Mouse (Mus musculus) intestine, postnatal 0 days (tissue): Measurements from ENCODE around the gene Ubap2. TPM values are rescaled to one million over a fixed set of nuclear protein-coding genes. Genes with fewer than 3 reads are reported as not detected.
A peak's percentile ranks its signal among the peaks of the same experiment; 100 is the strongest.

Experiments
- ATAC-seq: fragments of 200-750 bp; cut with Nextera tagmentation; 2 replicates; pipeline ENCODE4 v1.8.0; 2017; ENCODE audit warnings: mild to moderate bottlenecking, moderate TSS enrichment, moderate library complexity
- H3K27ac ChIP-seq: fragments of 300-500 bp; sonication (generic); 2 replicates; pipeline ENCODE4 v1.5.1; 2014; ENCODE audit warnings: mild to moderate bottlenecking, low read depth, low read length, moderate library complexity
- H3K27me3 ChIP-seq: fragments of 300-500 bp; sonication (generic); replicated peaks from 2 replicates; pipeline ENCODE4 v1.6.1; 2014; ENCODE audit warnings: low read length, mixed read lengths; ENCODE audit not compliant: control insufficient read depth, insufficient read depth
- H3K36me3 ChIP-seq: fragments of 300-500 bp; sonication (generic); 2 replicates; pipeline ENCODE4 v1.6.1; 2014; ENCODE audit warnings: mild to moderate bottlenecking, moderate library complexity; ENCODE audit not compliant: control insufficient read depth, insufficient read depth
- H3K4me1 ChIP-seq: fragments of 300-500 bp; sonication (generic); replicated peaks from 2 replicates; pipeline ENCODE4 v1.6.1; 2014; ENCODE audit warnings: antibody characterized with exemption, low read length, mixed read lengths; ENCODE audit not compliant: control insufficient read depth, insufficient read depth
- H3K4me2 ChIP-seq: fragments of 300-500 bp; sonication (generic); replicated peaks from 2 replicates; pipeline ENCODE4 v1.6.1; 2014; ENCODE audit warnings: low read depth, mild to moderate bottlenecking, moderate library complexity
- H3K4me3 ChIP-seq: fragments of 300-500 bp; sonication (generic); 2 replicates; pipeline ENCODE4 v1.5.1; 2014; ENCODE audit warnings: low read depth, low read length
- H3K9ac ChIP-seq: fragments of 300-500 bp; sonication (generic); 2 replicates; pipeline ENCODE4 v1.6.1; 2014; ENCODE audit warnings: mild to moderate bottlenecking, low read depth, low read length
- H3K9me3 ChIP-seq: fragments of 300-500 bp; sonication (generic); 2 replicates; pipeline ENCODE4 v1.6.1; 2016; ENCODE audit warnings: mixed run types; ENCODE audit not compliant: control insufficient read depth
- CTCF ChIP-seq: sonication (generic); IDR thresholded peaks from 2 replicates; pipeline ENCODE4 v1.5.1; 2016; ENCODE audit warnings: low read depth, mild to moderate bottlenecking, control low read depth, antibody characterized with exemption, moderate library complexity
- WGBS: fragments of 180-500 bp; shearing (Covaris S2); extraction: QIAGEN DNeasy Blood & Tissue Kit; methylation state at CpG from one replicate; pipeline ENCODE4 v1.1.7; 2014; 5-methylcytosine and 5-hydroxymethylcytosine counted together
- polyA plus RNA-seq: library from polyadenylated mRNA; unstranded; fragments of >200 nt; fragmentation: Nextera tagmentation; extraction: Ambion mirVana; gene quantifications from 2 replicates; pipeline ENCODE4 v1.2.1, GENCODE M21; 2015

Ubap2 gene
- polyA plus RNA-seq, 1 experiment from 2014 or later, result 15.3 TPM

DNA sequence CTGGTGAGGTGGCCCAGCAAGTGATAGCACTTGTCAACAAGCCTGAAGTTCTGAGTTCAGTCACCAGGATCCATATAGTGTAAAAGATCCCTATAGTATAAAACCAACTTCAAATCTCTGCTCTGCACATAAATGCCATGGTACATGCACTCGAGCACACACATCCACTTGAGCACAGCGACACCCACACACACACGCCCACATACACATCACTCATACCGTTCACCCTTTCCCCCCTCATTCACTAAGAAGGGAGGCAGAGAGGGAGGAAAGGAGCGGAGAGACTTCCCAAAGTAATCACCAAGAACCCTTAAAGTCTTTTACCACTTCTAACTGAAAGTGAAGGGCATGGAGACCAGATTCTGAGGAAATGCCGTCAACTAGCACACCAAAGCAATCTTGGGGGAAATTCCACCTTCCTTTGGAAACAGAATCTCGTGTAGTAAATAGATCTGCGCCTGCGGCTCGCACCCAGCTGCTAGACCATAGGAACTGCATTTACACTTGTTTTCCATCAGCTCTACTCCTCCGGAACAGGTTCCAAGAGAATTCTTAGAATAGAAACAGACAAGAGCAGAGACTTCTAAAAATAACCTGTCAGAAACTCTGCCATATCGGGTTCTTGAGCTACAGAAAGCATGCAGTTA, 19.3 kb downstream of the Ubap2 start:
- H3K4me2 ChIP-seq, result no peak overlapping the region
- no peak overlapping the region for H3K9ac ChIP-seq
- no peaks in the 10 kb centered on the region for H3K27me3 ChIP-seq
- no peak overlapping the region for H3K27ac ChIP-seq
- no peak for TF ChIP-seq CTCF
- peaks cover 7% of the 10 kb centered on the region; the same call in 1 of the 2 replicates for H3K36me3 ChIP-seq
- no peaks in the 10 kb centered on the region for H3K9me3 ChIP-seq
- no peak for ATAC-seq
- H3K4me1 ChIP-seq, result no peaks in the 10 kb centered on the region
- no peak overlapping the region for H3K4me3 ChIP-seq
- 83% methylated on average over 12 of the region's 12 CpGs for WGBS

DNA sequence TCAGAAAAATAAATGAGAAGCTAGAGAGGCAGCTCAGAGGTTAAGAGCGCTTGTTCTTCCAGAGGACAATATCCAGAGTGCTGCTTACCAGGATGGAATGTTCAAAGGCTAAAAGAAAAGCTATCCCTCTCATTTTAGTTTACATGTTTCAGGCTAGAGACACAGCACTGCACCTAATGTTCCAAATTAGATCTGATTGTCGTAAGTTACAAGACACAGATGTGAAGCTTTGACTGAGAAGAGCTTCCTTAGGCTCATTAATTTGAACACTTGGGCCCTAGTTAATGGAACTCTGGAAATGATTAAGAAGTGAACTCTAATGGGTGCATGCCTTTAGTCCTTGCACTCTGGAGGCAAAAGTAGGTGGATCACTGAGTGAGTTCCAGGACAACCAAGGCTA, 21.2 kb downstream of the Ubap2 start:
- no peaks in the 10 kb centered on the region for H3K27me3 ChIP-seq
- 79% methylated on average over 2 of the region's 2 CpGs for WGBS
- H3K9me3 ChIP-seq, result no peaks in the 10 kb centered on the region
- no peaks in the 10 kb centered on the region for H3K4me1 ChIP-seq
- no peak for TF ChIP-seq CTCF
- no peak overlapping the region for H3K9ac ChIP-seq
- H3K27ac ChIP-seq, result no peak overlapping the region
- no peak overlapping the region for H3K4me2 ChIP-seq
- H3K4me3 ChIP-seq, result no peak overlapping the region
- H3K36me3 ChIP-seq, result peaks cover 20% of the 10 kb centered on the region
- ATAC-seq, result no peak

DNA sequence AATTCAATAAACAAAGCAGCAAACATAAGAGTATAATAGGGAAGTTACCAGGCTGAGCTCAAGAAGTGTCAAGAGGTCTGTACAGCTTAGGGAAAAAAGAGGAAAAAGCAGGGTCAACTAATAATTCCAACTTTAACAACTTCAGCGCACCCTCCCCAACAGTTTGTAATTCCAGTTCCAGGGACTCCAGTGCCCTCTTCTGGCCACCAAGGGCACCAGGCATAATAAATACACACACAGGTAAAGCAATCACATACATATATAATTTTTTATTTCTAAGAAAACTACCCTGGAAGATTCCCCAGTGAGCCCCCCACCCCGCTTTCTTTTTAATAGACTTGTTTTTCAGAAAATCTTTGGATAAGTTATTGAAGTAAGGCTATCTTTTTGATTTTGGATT, 29.5 kb downstream of the Ubap2 start:
- Histone ChIP-seq H3K27ac (no peak overlapping the region), H3K9me3 (no peaks in the 10 kb centered on the region), H3K4me2 (no peak overlapping the region), H3K4me1 (no peaks in the 10 kb centered on the region), H3K4me3 (no peak overlapping the region), H3K27me3 (no peaks in the 10 kb centered on the region), H3K9ac (no peak overlapping the region), H3K36me3 (peaks cover 33% of the 10 kb centered on the region)
- 95% methylated on average over 2 of the region's 2 CpGs for WGBS
- ATAC-seq, result no peak
- peak; percentile 50 for TF ChIP-seq CTCF

DNA sequence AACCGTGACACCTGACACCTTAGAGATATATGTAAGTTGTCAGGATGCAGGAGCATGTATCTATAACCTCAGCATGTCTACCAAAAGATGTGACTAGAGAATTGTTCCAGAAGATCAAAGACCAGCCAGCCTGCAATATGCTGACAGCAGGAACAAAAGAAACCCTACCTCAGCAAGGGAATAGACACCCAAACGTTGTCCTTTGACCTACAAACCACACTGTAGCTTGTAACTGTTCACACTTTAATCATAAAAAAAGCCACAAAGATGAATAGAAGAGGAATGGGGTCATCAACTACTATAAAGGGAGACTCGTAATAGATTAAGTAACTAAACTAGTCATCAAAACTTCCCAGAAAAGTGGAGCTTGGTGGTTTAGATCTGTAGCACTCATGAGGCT, 34.0 kb downstream of the Ubap2 start:
- TF ChIP-seq CTCF, result no peak
- ATAC-seq, result no peak
- Histone ChIP-seq H3K27ac (no peak overlapping the region), H3K9me3 (no peaks in the 10 kb centered on the region), H3K4me2 (no peak overlapping the region), H3K4me1 (no peaks in the 10 kb centered on the region), H3K4me3 (no peak overlapping the region), H3K27me3 (no peaks in the 10 kb centered on the region), H3K9ac (no peak overlapping the region), H3K36me3 (peaks cover 4% of the 10 kb centered on the region; the same call in 1 of the 2 replicates)
- 65% methylated on average over 3 of the region's 3 CpGs for WGBS

DNA sequence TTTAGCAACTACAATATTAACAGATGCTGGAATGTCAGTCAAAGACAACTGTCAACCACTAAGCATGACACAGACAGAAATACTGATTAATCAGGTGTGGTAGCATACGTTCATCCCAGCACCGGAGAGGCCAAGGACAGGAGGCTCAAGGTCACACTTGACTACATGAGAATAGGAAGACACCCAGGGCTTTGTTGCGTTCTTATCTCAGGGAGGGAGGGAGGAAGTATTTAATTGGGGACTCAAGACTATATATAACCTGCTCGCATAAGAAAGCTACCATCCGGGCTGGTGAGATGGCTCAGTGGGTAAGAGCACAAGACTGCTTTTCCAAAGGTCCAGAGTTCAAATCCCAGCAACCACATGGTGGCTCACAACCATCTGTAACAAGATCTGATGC, 39.3 kb downstream of the Ubap2 start:
- no peaks in the 10 kb centered on the region for H3K9me3 ChIP-seq
- H3K36me3 ChIP-seq, result peaks cover 41% of the 10 kb centered on the region
- ATAC-seq, result no peak
- no peak overlapping the region for H3K27ac ChIP-seq
- no peak overlapping the region for H3K4me3 ChIP-seq
- H3K9ac ChIP-seq, result no peak overlapping the region
- H3K27me3 ChIP-seq, result no peaks in the 10 kb centered on the region
- H3K4me2 ChIP-seq, result no peak overlapping the region
- 77% methylated on average over 5 of the region's 5 CpGs for WGBS
- TF ChIP-seq CTCF, result no peak
- no peaks in the 10 kb centered on the region for H3K4me1 ChIP-seq

DNA sequence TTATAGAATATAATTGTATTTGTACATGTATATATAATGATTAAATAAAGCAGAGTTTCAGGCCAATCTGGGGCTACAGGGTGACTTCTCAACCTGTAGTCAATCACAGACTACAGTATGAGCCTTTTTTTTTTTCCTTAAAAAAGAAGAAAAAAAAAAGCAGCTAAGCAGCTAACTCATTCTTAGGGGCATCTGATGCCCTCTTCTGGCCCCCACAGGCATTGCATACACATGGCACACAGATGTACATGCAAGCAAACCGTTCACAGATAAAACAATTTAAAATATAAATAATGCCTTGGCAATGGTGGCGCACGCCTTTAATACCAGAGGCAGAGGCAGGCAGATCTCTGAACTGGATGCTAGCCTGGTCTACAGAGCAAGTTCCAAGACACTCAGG, 48.6 kb downstream of the Ubap2 start:
- no peak overlapping the region for H3K4me2 ChIP-seq
- H3K27ac ChIP-seq, result no peak overlapping the region
- H3K4me3 ChIP-seq, result no peak overlapping the region
- H3K9ac ChIP-seq, result no peak overlapping the region
- TF ChIP-seq CTCF, result peak; percentile 67
- 76% methylated on average over 3 of the region's 3 CpGs for whole genome bisulfite sequencing
- ATAC-seq, result no peak
- no peaks in the 10 kb centered on the region for H3K27me3 ChIP-seq
- H3K36me3 ChIP-seq, result peaks cover 65% of the 10 kb centered on the region
- no peaks in the 10 kb centered on the region for H3K4me1 ChIP-seq
- no peaks in the 10 kb centered on the region for H3K9me3 ChIP-seq

DNA sequence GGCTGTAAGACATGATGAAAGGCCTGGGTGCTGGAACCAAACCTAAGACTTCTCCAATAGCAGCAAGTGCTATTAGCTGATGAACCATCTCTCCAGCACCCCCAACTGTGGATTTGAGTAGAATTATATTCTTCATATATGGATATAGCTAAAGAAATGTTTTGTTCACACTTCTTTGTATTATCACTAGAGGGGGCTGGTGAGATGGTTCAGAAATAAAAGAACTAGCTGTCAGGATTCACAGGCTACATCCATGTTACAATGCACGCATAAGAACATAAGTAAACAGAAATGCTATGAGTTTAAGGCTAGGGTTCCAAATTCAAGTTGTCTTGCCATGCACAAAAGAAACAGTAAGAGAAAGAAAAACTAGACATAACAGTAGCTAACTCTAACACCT, 49.5 kb downstream of the Ubap2 start:
- Histone ChIP-seq H3K4me2 (no peak overlapping the region), H3K9me3 (no peaks in the 10 kb centered on the region), H3K4me1 (no peaks in the 10 kb centered on the region), H3K27me3 (no peaks in the 10 kb centered on the region), H3K27ac (no peak overlapping the region), H3K4me3 (no peak overlapping the region), H3K9ac (no peak overlapping the region), H3K36me3 (peaks cover 64% of the 10 kb centered on the region)
- WGBS, result 81% methylated on average over 1 of the region's 1 CpGs
- no peak for ATAC-seq
- peak; percentile 67 for TF ChIP-seq CTCF
